Mouse (Mus musculus) Patski (cell line): ENCODE data around the gene Stx6. TPM values are rescaled to one million over a fixed set of nuclear protein-coding genes. Genes with fewer than 3 reads are reported as not detected.
A peak's percentile ranks its signal among the peaks of the same experiment; 100 is the strongest.

Experiments
- ATAC-seq: fragments of 100-300 bp; one replicate; pipeline ENCODE4 v1.8.0; 2021
- CTCF ChIA-PET: fragments of 350-600 bp; sonication (Branson Sonifier 250); formaldehyde crosslinking; loops from one replicate; lab custom pipeline; 2022; ENCODE audit warnings: inconsistent platforms; lab: Charles Lee
- POLR2A ChIA-PET: fragments of 350-600 bp; sonication (Branson Sonifier 250); formaldehyde crosslinking; loops from one replicate; lab custom pipeline; 2022; ENCODE audit warnings: antibody characterized with exemption, inconsistent platforms; lab: Charles Lee
- DNase-seq: peaks from one replicate; pipeline ENCODE4 v3.0.0-alpha.2; 2011; ENCODE audit warnings: low read depth, low spot score
- H3K27me3 ChIP-seq: fragments of 371-371 bp; one replicate; pipeline ENCODE4 v1.5.1; 2021
- CTCF ChIP-seq: fragments of 100-300 bp; IDR thresholded peaks from one replicate; pipeline ENCODE4 v1.5.1; 2021
- in situ Hi-C: fragments of 300-500 bp; cut with MboI; formaldehyde crosslinking; loops from 3 replicates; pipeline ENCODE4 v1.11.1; 2018; ENCODE audit warnings: low pct_unique_long_range_greater_than_20kb, mixed read lengths
- polyA plus RNA-seq: library from polyadenylated mRNA; unstranded; gene quantifications from one replicate; pipeline ENCODE4 v1.2.3, GENCODE M21; 2021

The Stx6 gene
- polyA plus RNA-seq, 1 experiment from 2014 or later: 52.1 TPM

- no peak for ATAC-seq
- CTCF ChIA-PET: interaction anchor here (1.5 to 2.1 kb wide), 5 partner anchors 8 to 197 kb away, joined by 4 to 16 read pairs (median 6); partner anchors contain the start of gene BC034090
- TF ChIP-seq CTCF: no peak
- no peak for DNase-seq
- POLR2A ChIA-PET: no interaction called here
- in situ Hi-C loops: loop anchor here (5.0 to 25.0 kb wide), 3 partner anchors 59 to 436 kb away; no protein-coding TSS in a partner anchor
- no peaks in the 10 kb centered on the region for H3K27me3 ChIP-seq
These were observed 64.5 kb downstream of the Stx6 start for GRCm38 (mm10) chr1:155223036-155223435.

GRCm38 (mm10) chr1:155223849-155224554 is 65.5 kb downstream of the Stx6 start:
- H3K27me3 ChIP-seq: no peaks in the 10 kb centered on the region
- DNase-seq (no peak), ATAC-seq (peak; percentile 79)
- POLR2A ChIA-PET: interaction anchor here (1.1 to 1.4 kb wide), 2 partner anchors 10 to 125 kb away, joined by 3 to 7 read pairs; partner anchors contain the start of gene Ier5
- TF ChIP-seq CTCF: no peak
- in situ Hi-C loops: loop anchor here (5.0 to 25.0 kb wide), 3 partner anchors 58 to 437 kb away; no protein-coding TSS in a partner anchor
- CTCF ChIA-PET: interaction anchor here (0.7 to 2.1 kb wide), 18 partner anchors 8 to 198 kb away, joined by 3 to 16 read pairs (median 4); partner anchors contain the start of gene BC034090

- no peak for DNase-seq
- TF ChIP-seq CTCF: no peak
- ChIA-PET POLR2A (interaction anchor here (1.4 to 2.1 kb wide), 2 partner anchors 12 to 14 kb away, joined by 3 to 9 read pairs; partner anchors contain the start of gene BC034090), CTCF (interaction anchor here (0.7 to 2.2 kb wide), 6 partner anchors 10 to 201 kb away, joined by 3 to 12 read pairs (median 3); partner anchors contain the start of gene BC034090)
- in situ Hi-C loops: loop anchor here (10.0 kb wide), 2 partner anchors 295 to 1075 kb away; no protein-coding TSS in a partner anchor
- peak; percentile 14 for ATAC-seq
- H3K27me3 ChIP-seq: no peaks in the 10 kb centered on the region
These were observed 71.2 kb downstream of the Stx6 start for GRCm38 (mm10) chr1:155229464-155230411.

- in situ Hi-C loops: loop anchor here (10.0 kb wide), 1 partner anchor 1078 kb away; no protein-coding TSS in a partner anchor
- no peak for TF ChIP-seq CTCF
- DNase-seq (no peak), ATAC-seq (no peak)
- POLR2A ChIA-PET: no interaction called here
- CTCF ChIA-PET: interaction anchor here (1.2 to 1.3 kb wide), 3 partner anchors 8 to 15 kb away, joined by 3 to 4 read pairs (median 4); no protein-coding TSS in a partner anchor
- H3K27me3 ChIP-seq: no peaks in the 10 kb centered on the region
These were observed 73.9 kb downstream of the Stx6 start for GRCm38 (mm10) chr1:155232385-155232784.

- DNase-seq: no peak
- POLR2A ChIA-PET: interaction anchor here (3.4 kb wide), 1 partner anchor 11 kb away, joined by 23 read pairs; the partner anchor contains the start of gene BC034090
- CTCF ChIA-PET: interaction anchor here (1.2 to 1.3 kb wide), 3 partner anchors 9 to 15 kb away, joined by 3 to 4 read pairs (median 4); no protein-coding TSS in a partner anchor
- in situ Hi-C loops: loop anchor here (10.0 kb wide), 1 partner anchor 1078 kb away; no protein-coding TSS in a partner anchor
- no peak for ATAC-seq
- TF ChIP-seq CTCF: no peak
- H3K27me3 ChIP-seq: no peaks in the 10 kb centered on the region
These were observed 74.3 kb downstream of the Stx6 start for GRCm38 (mm10) chr1:155232786-155233185.

- in situ Hi-C loops: loop anchor here (10.0 kb wide), 1 partner anchor 1079 kb away; no protein-coding TSS in a partner anchor
- H3K27me3 ChIP-seq: no peaks in the 10 kb centered on the region
- ChIA-PET CTCF (interaction anchor here (1.0 to 1.8 kb wide), 4 partner anchors 10 to 16 kb away, joined by 3 to 10 read pairs (median 5); no protein-coding TSS in a partner anchor), POLR2A (interaction anchor here (1.7 to 3.4 kb wide), 2 partner anchors 9 to 11 kb away, joined by 7 to 23 read pairs; partner anchors contain the start of gene BC034090)
- no peak for DNase-seq
- no peak for TF ChIP-seq CTCF
- no peak for ATAC-seq
These were observed 74.9 kb downstream of the Stx6 start for GRCm38 (mm10) chr1:155233378-155233777.

GRCm38 (mm10) chr1:155233931-155234607 is 75.6 kb downstream of the Stx6 start:
- ATAC-seq (peak; percentile 18), DNase-seq (no peak)
- POLR2A ChIA-PET: interaction anchor here (0.7 to 3.4 kb wide), 4 partner anchors 10 to 137 kb away, joined by 3 to 23 read pairs (median 5); partner anchors contain the start of gene BC034090
- in situ Hi-C loops: loop anchor here (10.0 kb wide), 1 partner anchor 1079 kb away; no protein-coding TSS in a partner anchor
- no peaks in the 10 kb centered on the region for H3K27me3 ChIP-seq
- CTCF ChIA-PET: interaction anchor here (1.0 to 2.5 kb wide), 6 partner anchors 9 to 193 kb away, joined by 3 to 10 read pairs (median 5); no protein-coding TSS in a partner anchor
- TF ChIP-seq CTCF: no peak

- no peaks in the 10 kb centered on the region for H3K27me3 ChIP-seq
- no peak for DNase-seq
- CTCF ChIA-PET: interaction anchor here (1.3 to 2.5 kb wide), 4 partner anchors 11 to 184 kb away, joined by 3 to 10 read pairs (median 5); no protein-coding TSS in a partner anchor
- POLR2A ChIA-PET: interaction anchor here (0.5 to 3.4 kb wide), 3 partner anchors 9 to 165 kb away, joined by 4 to 23 read pairs (median 6); partner anchors contain the start of gene BC034090
- no peak for ATAC-seq
- no peak for TF ChIP-seq CTCF
- in situ Hi-C loops: loop anchor here (10.0 kb wide), 1 partner anchor 1081 kb away; no protein-coding TSS in a partner anchor
These were observed 77.1 kb downstream of the Stx6 start for GRCm38 (mm10) chr1:155235641-155236040.
